Mouse (Mus musculus) thymus, adult 2 months (tissue): ENCODE measurements at regions not wholly inside any gene's neighbourhood (a gene's known extent, or its start where the extent isn't known, plus 50 kb on each side); places are given as distances from the start of the nearest gene placed in this dataset.

Experiments
- DNase-seq: peaks from one replicate; pipeline ENCODE4 v3.0.0; 2021
- H3K27ac ChIP-seq: fragments of 200-500 bp; 2 replicates; pipeline ENCODE4 v1.5.1; 2012; ENCODE audit warnings: low read length, control low read depth; ENCODE audit not compliant: control insufficient read depth, insufficient read depth
- H3K27me3 ChIP-seq: fragments of 200-500 bp; 2 replicates; pipeline ENCODE4 v1.6.1; 2012; ENCODE audit warnings: mild to moderate bottlenecking, low read length, moderate library complexity, mixed read lengths; ENCODE audit not compliant: control insufficient read depth, insufficient read depth
- H3K36me3 ChIP-seq: fragments of 200-500 bp; 2 replicates; pipeline ENCODE4 v1.6.1; 2012; ENCODE audit warnings: mild to moderate bottlenecking, low read length, moderate library complexity; ENCODE audit not compliant: control insufficient read depth, insufficient read depth
- H3K4me1 ChIP-seq: fragments of 200-500 bp; replicated peaks from 2 replicates; pipeline ENCODE4 v1.6.1; 2012; ENCODE audit warnings: low read length; ENCODE audit not compliant: control insufficient read depth, insufficient read depth
- H3K4me3 ChIP-seq: fragments of 200-500 bp; 2 replicates; pipeline ENCODE4 v1.5.1; 2012; ENCODE audit warnings: mild to moderate bottlenecking, low read length, control low read depth, moderate library complexity; ENCODE audit not compliant: control insufficient read depth, insufficient read depth
- CTCF ChIP-seq: fragments of 200-500 bp; IDR thresholded peaks from 2 replicates; pipeline ENCODE4 v1.5.1; 2012; ENCODE audit warnings: mild to moderate bottlenecking, control low read depth, low read length, moderate library complexity, borderline replicate concordance; ENCODE audit not compliant: control insufficient read depth, poor library complexity, insufficient read depth; ENCODE audit errors: extremely low read depth
- POLR2A ChIP-seq: fragments of 200-500 bp; IDR thresholded peaks from 2 replicates; pipeline ENCODE4 v1.6.1; 2012; ENCODE audit warnings: mild to moderate bottlenecking, low read length, control low read depth, moderate library complexity; ENCODE audit not compliant: control insufficient read depth, poor library complexity, insufficient read depth; ENCODE audit errors: extremely low read depth
- WGBS: fragments of 180-500 bp; shearing (Covaris S2); methylation state at CpG from one replicate; pipeline ENCODE4 v1.1.7; 2018; 5-methylcytosine and 5-hydroxymethylcytosine counted together

GRCm38 (mm10) chr10:60938749-60939148 is 107.4 kb upstream of the Unc5b start:
- 79% methylated on average over 10 of the region's 10 CpGs for WGBS

GRCm38 (mm10) chr10:60937517-60937866 is 106.1 kb upstream of the Unc5b start:
- 80% methylated on average over 7 of the region's 7 CpGs for WGBS
- H3K36me3 ChIP-seq: no peaks in the 10 kb centered on the region
- no peak overlapping the region for H3K4me3 ChIP-seq
- DNase-seq: no peak
- H3K27me3 ChIP-seq: no peaks in the 10 kb centered on the region
- TF ChIP-seq CTCF (no peak), POLR2A (no peak)
- no peak overlapping the region for H3K27ac ChIP-seq
- no peaks in the 10 kb centered on the region for H3K4me1 ChIP-seq

More at GRCm38 (mm10) chr10:60938749-60939148, 107.4 kb upstream of the Unc5b start:
- TF ChIP-seq CTCF (no peak), POLR2A (no peak)
- Histone ChIP-seq H3K4me1 (no peaks in the 10 kb centered on the region), H3K27ac (no peak overlapping the region), H3K27me3 (no peaks in the 10 kb centered on the region), H3K4me3 (no peak overlapping the region), H3K36me3 (no peaks in the 10 kb centered on the region)
- DNase-seq: no peak

- WGBS: 75% methylated on average over 13 of the region's 13 CpGs
- H3K4me1 ChIP-seq: no peaks in the 10 kb centered on the region
- H3K27ac ChIP-seq: no peak overlapping the region
- H3K36me3 ChIP-seq: no peaks in the 10 kb centered on the region
- H3K27me3 ChIP-seq: no peaks in the 10 kb centered on the region
- no peak overlapping the region for H3K4me3 ChIP-seq
- DNase-seq: no peak
- no peak for TF ChIP-seq CTCF
- TF ChIP-seq POLR2A: no peak
These were observed 105.5 kb upstream of the Unc5b start for GRCm38 (mm10) chr10:60936659-60937516.

GRCm38 (mm10) chr10:60934297-60935286 is 103.2 kb upstream of the Unc5b start:
- Histone ChIP-seq H3K27me3 (no peaks in the 10 kb centered on the region), H3K4me1 (peaks cover 3% of the 10 kb centered on the region)
- TF ChIP-seq CTCF (no peak), POLR2A (no peak)

GRCm38 (mm10) chr10:60933891-60934290 is 102.5 kb upstream of the Unc5b start:
- Histone ChIP-seq H3K27ac (no peak overlapping the region), H3K4me3 (no peak overlapping the region), H3K27me3 (no peaks in the 10 kb centered on the region), H3K36me3 (no peaks in the 10 kb centered on the region), H3K4me1 (peaks cover 3% of the 10 kb centered on the region)
- no peak for DNase-seq
- no peak for TF ChIP-seq CTCF
- TF ChIP-seq POLR2A: no peak
- 31% methylated on average over 7 of the region's 7 CpGs for WGBS

More at GRCm38 (mm10) chr10:60934297-60935286, 103.2 kb upstream of the Unc5b start:
- WGBS: 68% methylated on average over 13 of the region's 13 CpGs
- Histone ChIP-seq H3K36me3 (no peaks in the 10 kb centered on the region), H3K27ac (no peak overlapping the region), H3K4me3 (no peak overlapping the region)
- DNase-seq: no peak

GRCm38 (mm10) chr10:60932855-60933254 is 101.5 kb upstream of the Unc5b start:
- Histone ChIP-seq H3K4me3 (no peak overlapping the region), H3K36me3 (no peaks in the 10 kb centered on the region), H3K27me3 (no peaks in the 10 kb centered on the region), H3K4me1 (peaks cover 3% of the 10 kb centered on the region), H3K27ac (no peak overlapping the region)
- TF ChIP-seq POLR2A: no peak
- no peak for TF ChIP-seq CTCF
- 45% methylated on average over 3 of the region's 3 CpGs for WGBS
- no peak for DNase-seq
